Mouse (Mus musculus) lung, postnatal 36 days (tissue): Measurements from ENCODE around the gene Ncs1.

Source experiments
- DNase-seq: peaks from one replicate; pipeline ENCODE4 v3.0.0; 2022; ENCODE audit warnings: mixed read lengths

The Ncs1 gene

DNA sequence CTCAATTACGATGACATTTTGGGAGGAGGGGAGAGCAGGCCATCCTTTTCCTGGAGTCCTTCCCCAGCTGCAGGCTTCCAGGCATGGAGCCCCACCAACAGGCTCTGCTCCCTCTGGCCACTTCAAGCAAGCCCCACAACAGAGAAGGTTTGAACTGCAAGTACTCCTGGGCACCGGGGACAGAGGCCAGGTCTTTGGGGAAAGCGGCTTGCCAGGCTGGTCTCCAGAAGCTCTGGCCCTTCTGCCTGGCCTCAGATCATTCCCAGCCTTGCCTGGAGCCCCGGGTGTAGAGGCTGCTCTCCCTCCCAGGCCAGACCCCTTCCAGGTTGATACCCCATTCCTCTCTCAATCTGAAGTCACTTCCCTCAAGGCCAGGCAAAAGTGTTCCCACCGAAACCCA lies 572 bp upstream of the Ncs1 start:
- DNase-seq = no peak

DNA sequence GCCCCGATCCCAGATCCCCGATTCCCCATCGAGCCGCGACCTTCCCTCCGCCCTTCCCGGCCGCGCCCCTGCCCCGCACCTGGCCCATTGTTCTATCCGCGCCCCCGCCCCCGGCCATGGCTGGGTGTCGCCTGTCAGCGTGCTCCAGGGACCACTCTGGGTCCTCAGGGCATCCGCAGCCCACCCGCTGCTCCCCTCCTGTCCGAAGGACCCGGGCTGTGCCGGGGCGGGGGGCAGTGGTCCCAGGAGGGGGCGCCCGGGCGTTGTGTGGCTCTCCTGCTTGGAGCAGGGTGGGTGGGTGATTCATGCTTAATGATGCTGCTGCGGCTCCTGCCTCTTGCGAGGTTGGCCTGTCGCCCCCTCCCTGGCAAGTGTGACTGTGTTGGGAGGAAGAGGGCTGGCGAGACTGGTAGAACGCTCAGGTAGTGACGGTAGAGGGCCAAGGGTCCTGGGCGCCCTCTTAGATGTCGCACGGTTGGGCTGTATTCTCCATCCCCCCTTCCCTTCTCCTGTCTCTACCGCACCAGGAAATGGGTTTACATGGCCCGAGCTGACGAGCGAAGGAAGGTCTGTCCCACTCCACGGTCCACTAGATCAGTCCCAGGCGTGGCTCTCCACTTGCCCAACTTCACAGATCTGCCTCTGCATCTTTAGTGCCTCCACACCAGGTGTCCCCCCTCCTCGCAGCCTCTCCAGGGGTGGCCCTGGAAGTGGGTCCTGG lies 788 bp downstream of the Ncs1 start:
- DNase-seq = no peak

DNA sequence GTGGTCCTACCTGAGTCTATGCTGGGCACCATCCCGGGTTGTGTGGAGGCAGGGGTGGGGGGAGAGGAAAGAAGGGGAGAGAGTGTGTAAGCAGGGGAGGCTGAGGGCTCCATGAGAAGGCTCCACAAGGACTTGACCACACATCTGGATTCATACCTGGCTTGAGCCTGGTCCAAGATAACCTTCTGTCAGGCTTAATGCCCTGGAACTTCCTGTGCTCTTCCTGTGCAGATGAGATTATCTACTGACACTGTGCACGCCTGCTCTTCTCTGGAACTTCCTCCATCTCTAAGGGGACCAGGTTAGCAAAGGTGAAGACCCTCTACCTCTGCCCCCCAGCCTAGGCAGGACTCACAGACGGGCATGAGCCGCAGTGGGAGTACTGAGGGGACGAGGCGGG lies 3.2 kb downstream of the Ncs1 start:
- DNase-seq = no peak

DNA sequence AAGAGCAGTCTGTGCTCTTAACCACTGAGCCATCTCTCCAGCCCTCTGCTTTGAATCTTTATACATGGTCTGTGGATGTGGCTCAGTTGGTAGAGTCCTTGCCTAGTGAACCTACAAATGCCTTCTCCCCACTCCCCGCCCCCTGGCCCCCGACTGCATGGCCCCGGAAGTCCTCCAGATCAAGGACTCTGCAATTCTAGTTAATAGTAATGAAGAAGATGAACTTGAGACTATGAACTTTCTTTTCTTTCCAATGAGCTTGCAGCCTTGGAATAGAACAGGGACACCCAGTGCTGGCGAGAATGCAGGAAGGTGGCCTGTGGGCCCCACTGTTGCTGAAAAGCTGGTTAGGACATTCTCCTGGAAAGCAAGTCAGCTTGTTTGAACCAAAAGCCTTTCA lies 6.5 kb downstream of the Ncs1 start:
- DNase-seq = no peak

DNA sequence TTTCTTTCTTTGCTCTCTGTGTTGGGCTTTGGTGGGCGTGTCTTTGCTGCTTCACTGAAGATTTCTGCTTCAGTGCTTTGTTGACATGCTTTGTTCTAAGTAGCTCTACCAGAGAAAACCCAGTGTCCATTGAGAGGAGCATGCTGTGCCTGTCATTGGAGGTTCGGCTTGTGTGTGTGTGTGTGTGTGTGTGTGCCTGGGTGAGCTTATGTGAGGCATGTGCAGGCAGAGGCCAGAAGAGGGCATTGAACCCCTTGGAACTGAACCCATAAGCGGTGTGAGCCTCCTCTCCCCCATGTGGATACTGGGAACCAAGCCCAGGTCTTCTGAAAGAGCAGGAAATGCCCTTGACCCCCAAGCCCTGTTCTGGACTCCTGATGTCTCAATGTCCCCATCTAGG lies 7.8 kb downstream of the Ncs1 start:
- DNase-seq = no peak

DNA sequence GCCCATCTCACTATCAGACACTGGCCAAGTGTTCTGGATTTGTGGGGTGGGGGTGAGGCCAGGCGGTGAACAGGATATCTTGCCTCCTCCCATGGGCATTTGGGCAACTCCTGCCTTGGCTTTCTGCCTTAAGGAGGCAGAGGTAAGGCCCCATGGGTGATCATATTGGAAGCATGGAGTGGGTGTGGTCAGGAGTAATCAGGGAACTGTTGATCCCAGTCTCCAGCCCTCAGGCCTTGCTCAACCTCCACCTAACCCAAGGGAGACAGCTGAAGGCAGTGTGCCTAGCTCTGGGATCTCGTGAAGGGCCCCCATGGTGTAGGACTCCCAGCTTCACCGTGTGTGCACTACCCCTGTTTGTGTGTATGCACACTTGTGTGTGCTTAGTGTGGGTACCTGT lies 9.2 kb downstream of the Ncs1 start:
- no peak for DNase-seq

DNA sequence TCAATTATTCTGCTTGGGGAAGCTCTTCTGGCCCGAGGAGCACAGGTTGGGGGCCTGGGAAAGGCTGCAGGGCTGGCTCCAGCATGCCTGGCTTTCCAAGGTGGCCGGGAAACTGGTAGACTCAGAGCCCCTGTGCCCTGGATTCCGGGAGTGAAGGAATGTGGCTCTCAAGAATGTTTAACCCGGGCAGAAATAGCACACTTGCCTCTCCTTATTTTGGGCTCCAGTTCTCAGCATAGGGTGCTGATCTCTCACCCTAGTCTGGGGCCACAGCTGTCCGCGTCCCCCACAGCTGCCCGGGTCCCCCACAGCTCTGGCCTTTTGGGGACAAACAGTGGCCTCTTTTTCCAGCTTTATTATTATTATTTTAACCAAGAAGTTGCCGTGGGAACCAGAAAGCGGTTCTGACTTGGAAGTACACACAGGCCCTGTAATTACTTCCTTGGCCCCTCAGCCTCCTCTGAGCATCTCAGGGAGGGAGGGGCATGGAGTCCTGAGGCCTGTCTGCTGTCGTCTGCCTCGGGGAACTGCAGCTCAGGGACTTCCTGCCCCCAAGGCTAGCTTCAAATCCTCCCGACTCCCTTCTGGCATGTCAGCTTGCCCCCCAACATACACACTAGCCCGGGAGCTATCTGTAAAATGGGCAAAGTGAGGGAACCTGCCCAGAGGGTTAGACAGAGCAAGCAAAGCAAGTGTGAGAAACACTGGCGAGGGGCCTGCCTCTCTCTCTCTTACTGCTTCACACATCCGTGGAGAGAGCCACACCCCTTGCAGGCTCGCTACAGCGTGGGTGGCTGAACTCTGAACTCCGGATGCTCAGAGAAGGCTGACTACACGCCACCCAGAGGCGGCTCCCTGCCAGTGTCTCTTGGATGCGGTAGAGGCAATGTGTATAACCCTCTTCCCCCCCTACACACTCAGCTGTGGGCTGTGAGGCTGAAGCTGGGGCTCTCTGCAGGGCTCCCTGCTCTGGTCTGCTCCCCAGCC lies 10.6 kb downstream of the Ncs1 start:
- DNase-seq = peak; percentile 81

DNA sequence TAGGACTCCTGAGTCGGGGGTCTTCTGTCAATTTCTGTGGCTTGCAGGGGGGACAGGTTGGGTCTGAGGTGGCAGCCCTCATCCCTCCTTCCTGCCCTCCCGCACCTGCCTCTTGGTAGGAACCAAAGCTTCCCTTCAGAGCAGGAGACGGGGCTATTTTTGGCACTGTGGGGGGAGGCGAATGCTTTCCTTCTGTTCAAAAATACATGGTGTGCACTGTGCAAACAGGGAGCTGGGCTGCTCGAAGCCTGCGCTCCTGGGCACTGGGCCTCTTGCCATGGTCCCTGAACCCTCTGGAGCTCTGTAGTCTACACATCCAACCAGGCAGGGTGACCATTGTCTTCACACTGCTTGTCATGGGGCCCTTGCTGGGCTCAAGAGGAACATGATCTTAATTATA lies 11.5 kb downstream of the Ncs1 start:
- no peak for DNase-seq

DNA sequence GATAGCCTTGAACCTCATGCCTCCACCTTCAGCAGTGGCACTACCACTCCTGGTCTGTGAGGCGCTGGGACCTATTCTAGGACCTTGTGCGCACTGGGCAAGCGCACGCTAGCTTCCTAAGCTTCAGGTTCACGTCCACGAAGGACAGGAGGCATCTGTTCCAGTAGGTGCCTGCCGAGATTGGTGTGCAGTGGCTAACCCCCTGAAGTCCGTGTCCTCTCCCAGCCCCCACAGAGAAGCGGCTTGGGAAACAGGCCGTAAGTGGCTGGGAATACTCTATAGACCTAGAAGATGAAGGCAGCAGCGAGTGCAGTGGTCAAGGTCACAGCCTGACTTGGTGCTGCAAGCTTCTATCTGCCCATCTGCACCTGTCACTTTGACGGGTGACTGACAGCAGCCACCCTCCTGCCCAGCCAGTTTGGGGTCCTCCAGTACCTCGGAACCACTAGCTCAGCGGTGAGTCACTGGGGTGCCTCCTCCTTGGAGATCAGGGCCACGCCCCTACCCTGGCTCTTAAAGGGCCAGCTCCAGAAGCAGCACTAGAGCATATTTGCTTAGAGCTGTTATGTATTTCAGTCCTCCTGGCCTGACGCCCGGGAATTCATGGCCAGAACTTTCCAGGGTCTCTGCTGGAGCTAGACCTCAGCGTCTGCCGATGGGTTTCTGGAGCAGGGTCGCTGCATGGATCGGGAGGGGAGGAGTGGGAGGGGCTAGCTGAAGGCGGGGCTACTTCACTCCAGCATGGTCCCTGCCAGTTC lies 13.2 kb downstream of the Ncs1 start:
- DNase-seq = peak; percentile 86

DNA sequence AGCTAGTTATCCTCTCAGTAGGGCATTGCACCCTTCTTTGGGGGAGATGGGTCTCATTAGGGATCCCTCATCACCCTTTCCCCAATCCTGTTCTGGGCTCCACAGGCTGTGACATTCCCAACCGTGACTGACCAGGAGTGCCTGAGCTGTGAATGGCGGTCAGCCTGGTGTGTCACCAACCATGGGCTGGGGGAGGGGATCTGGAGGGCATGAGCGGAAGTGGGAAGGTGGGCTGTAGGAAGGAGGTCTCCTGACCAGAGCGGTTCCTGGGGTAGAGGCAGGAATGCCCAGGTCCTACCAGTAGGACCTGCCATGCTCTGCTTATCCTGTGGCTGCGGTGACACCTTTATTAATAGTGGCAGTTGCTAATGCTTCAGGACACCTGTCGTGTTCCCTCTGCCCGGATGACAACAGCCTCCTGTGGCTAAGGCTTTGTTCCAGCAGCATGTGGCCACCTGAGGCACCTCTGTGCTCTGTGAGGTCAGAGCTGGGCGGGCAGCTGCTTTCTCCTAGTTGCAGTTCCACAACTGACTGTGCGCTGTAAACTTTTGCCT lies 13.8 kb downstream of the Ncs1 start:
- no peak for DNase-seq

DNA sequence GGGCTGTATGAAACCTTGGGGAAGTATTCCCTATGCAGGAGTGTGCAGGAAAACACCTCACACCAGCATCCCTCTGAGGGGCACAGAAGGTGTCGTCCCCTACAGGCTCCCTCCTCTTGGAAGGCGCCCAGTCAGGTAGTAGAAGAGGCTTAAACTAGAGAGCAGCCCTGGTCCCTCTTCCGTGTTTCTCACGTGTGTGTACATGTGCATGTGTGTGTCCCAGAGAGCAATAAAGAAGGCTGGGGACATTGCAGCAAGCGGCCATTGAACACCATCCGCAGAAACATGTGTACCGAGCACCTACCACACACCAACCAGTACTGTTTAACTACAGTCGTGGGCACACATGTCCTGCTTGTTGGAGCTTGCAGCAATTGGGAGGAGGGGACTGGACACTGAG lies 14.9 kb downstream of the Ncs1 start:
- DNase-seq = no peak

DNA sequence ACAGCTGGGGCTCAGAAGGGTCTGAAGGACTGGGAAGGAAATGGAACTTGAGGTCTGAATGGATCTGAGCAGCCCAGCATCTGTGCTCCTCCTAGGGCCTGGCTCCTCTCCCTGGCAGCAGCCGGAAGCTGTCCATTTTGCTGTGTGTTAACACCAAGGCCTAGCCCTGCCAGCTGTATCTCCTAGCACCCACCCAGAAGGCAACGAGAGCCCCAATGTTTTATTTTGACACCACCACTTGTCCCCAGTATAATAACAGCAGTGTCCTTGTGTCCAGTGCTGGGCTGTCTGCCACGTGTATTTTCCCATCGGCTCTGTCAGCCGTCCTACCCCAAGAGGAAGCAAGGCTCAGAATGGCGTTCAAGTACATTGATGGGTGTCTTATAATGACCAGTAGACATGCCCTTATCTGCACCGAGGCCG lies 17.4 kb downstream of the Ncs1 start:
- DNase-seq = no peak

DNA sequence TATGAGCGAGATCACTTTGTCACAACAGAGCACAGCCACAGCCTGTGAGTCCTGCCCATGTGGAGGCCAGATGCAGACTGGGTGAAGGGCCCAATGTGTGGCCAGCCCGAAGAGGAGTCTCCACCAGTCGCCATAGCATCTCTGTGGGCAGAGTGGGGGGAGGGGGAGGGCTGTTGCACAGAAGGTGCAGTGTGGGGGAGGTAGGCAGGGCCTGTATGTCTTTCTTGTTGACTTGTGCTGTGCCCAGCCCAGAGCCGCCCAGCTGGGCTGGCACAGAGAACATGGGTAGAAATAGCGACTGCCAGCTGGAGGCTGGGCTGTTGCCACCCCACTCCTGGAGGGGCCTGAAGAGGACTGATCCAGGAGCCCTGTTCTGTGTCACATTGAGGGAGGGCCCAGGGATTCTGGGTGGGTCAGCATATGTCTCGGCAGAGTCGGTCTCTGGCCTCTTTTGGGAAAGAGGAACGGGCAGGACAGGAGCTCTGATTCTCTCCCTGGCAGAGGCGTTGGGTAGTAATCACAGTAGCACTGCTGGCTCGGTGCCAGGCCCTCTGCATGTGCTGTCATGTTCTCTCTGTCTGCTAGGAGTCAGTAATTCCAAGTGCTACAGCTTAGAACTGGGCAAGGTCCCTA lies 18.2 kb downstream of the Ncs1 start:
- DNase-seq = peak; percentile 66

DNA sequence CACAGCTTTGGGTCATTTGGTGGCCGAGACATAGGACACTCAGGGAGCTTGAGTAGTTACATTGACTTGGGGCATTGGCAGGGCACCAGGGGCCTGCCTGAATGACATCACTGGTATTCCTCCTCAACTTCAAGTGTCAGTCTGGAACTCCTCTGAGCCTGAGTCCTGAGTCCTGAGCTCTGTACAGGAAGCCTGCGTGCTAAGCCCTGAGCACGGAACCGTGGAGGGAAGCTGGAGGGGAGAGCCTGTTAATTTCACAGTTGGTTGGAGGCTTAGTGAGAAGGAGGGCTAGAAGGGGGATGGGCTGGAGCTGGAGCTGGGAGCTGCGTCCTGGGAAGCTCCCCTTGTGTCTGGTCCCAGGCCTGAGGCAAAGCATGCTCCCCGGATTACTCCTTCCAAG lies 21.8 kb downstream of the Ncs1 start:
- no peak for DNase-seq

DNA sequence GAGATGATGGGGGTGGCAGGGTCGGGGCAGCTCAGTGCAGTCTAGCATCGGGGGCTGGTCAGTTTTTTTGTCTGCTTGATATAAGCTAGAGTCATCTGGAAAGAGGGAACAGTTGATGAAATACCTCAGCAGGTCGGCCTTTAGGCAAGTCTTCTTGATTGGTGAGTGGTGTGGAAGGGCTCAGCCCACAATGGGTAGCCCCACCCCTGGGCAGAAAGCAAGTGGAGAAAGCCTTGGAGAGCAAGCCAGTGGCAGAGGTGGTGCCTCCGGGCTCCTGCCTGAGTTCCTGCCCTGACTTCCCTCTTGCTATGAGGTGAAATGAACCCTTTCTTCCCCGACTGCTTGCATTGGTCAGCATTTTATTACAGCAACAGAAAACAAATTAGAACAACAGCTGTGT lies 23.0 kb downstream of the Ncs1 start:
- no peak for DNase-seq

DNA sequence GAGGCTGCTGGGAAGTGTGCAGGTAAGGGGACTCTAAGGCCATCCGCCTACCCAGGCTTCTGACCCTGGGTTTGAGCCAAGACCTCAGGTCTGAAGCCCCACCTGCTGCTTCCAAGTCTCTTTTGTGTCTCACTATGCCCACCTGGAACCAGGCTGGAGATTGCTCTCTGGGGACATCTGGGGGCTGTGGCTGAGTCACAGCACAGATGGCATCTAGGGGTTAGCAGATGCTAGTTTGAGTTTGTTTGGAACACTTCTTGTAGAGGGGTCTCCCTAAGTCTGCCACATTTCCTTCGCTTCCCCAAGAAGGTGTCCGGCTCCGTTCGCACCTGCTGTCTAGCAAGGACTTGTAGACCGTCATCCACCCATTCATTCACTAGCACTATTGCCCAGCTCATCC lies 23.6 kb downstream of the Ncs1 start:
- DNase-seq = no peak

DNA sequence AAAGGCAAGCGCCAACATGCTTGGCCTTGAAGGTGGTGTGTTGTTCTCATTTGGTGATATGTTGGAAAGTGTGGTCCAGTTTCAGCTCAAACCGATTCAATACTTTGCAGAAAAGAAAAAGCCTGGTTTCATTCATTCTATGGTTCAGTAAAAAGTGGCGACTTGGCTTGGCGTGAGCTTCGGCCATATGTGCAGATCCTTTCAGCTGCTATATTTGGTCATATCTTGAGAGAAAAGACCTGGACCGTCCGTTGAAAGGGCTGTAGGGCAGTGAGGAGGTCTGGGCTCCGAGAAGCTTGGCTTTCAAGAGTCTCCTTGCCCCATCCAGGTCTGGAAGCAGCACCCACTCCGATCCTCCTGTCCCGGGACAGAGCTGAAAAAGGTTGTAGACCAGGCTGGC lies 24.2 kb downstream of the Ncs1 start:
- DNase-seq = no peak

DNA sequence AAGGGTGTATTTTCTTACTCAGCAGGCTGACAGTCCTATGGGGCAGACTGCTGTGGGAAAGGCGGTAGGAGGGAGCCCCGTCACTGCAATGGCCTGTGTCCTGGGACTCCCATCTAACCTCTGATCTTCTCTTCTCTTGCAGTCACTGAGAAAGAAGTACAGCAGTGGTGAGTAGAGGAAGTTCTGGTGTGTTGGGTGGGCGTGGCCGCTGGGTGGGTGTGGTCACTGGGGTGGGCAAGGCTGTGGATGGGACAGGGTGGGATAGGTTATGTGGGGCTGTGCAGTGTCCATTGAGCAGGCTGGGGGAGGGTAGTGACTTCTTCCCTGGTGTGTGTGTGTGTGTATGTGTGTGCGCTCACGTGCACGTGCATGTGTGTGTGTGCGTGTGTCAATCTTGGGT lies 24.8 kb downstream of the Ncs1 start:
- no peak for DNase-seq

DNA sequence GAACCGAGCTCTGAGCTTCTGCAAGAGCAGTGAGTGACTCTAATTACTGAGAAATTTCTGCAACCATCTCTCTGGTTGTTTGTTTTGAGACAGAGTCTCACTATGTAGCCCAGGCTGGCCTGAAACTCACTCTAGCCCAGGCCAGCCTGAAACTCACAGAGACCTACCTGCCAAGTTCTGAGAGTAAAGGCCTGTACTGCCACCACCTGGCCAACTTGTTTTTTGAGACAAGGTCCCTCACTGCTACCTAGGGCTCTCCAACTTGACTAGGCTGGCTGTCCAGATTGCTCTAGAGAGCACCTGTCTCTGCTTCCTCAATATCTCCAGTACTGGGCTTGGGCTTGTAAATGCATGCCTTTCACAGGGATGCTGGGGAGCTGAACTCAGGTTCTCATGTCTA lies 25.4 kb downstream of the Ncs1 start:
- DNase-seq = peak; percentile 13

DNA sequence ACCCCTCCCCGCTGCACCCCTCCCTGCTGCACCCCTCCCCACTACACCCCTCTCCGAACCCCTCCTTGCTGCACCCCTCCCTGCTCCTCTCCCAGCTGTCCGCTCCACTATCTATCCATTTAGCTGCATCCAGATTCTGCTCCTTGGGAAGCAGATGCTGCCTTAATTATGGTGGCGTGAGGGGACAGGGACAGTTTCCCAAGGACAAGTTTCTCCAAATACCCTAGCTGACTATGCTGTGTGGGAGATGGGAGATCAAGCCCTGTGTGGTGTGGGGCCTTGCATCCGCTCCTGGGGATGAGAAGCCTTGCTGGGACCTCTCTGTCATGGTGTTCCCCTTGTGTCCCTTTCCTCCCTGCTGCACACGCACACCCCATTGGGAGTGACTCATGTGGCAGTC lies 29.4 kb downstream of the Ncs1 start:
- no peak for DNase-seq

DNA sequence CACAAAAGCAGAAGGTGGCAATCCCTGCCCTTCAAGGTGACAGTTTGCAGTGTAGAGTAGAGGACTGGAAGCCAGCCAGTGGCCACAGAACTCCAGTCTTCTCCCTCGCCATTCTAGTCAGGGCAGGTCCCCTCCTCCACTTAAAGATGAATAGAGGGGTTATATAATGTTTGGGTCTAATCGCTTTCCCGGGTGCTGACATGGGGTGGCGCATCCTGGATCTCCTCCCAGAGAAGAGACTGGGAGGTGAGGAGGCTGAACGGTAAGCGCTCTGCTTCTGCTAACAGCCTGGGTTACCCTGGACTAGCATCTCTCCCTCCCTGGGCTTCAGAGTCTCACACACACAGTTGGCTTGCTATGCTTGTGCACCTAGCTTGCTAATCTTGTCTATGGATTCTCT lies 32.2 kb downstream of the Ncs1 start:
- DNase-seq = no peak

DNA sequence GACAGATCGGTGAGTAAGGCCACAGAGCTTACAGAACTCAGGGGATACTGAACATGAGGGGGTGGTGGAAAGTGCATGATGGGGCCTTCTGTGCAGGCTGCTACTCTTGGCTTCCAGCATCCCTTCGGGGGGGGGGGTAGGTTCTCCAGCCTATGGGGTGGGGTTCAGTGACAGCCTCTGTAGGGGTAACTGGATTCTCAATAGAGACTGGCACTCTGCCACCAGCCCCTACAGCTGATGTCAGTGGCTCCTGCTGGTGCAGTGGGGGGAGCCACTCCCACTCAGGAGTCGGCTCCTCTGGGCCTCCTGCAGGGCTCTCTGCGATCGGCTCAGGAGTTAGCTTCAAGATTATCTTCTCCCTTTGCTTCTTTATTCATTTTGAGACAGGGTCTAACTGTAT lies 32.9 kb downstream of the Ncs1 start:
- no peak for DNase-seq

DNA sequence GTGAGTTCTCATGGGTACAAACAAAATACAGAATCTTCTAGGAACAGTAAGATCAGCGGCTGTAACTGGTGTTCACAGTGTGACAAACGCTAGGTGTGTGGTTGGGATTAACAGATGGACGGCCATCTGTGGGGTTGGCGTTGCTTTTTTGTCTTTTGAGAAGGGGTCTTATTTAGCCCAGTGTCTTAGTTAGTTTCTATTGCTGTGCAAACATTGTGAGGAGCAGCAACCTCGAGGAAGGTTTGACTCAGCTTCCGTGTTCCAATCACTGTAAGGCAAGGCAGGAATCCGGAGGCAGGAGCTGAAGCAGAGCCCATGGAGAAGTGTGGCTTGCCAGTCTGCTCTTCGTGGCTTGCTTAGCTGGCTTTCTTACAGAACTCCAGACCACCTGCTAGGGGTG lies 35.5 kb downstream of the Ncs1 start:
- DNase-seq = no peak
